Mouse (Mus musculus) embryonic facial prominence, embryonic 12.5 days (tissue): Measurements from ENCODE around the gene Bmpr2. TPM values are rescaled to one million over a fixed set of nuclear protein-coding genes. Genes with fewer than 3 reads are reported as not detected.

Experiments used
- ATAC-seq: fragments of 200-750 bp; cut with Nextera tagmentation; 2 replicates; pipeline ENCODE4 v1.8.0; 2017; ENCODE audit not compliant: insufficient number of reproducible peaks, insufficient read depth, low FRiP score, low TSS enrichment
- H3K27ac ChIP-seq: fragments of 300-500 bp; sonication (generic); 2 replicates; pipeline ENCODE4 v1.5.1; 2016; ENCODE audit warnings: mild to moderate bottlenecking
- H3K27me3 ChIP-seq: fragments of 300-500 bp; sonication (generic); 2 replicates; pipeline ENCODE4 v1.6.1; 2016; ENCODE audit warnings: mild to moderate bottlenecking, moderate library complexity
- H3K36me3 ChIP-seq: fragments of 300-500 bp; sonication (generic); 2 replicates; pipeline ENCODE4 v1.6.1; 2016; ENCODE audit warnings: mild to moderate bottlenecking
- H3K4me1 ChIP-seq: fragments of 300-500 bp; sonication (generic); 2 replicates; pipeline ENCODE4 v1.6.1; 2016
- H3K4me2 ChIP-seq: fragments of 300-500 bp; sonication (generic); replicated peaks from 2 replicates; pipeline ENCODE4 v1.6.1; 2016; ENCODE audit warnings: mild to moderate bottlenecking, moderate library complexity
- H3K4me3 ChIP-seq: fragments of 300-500 bp; sonication (generic); 2 replicates; pipeline ENCODE4 v1.5.1; 2016; ENCODE audit warnings: mild to moderate bottlenecking
- H3K9ac ChIP-seq: fragments of 300-500 bp; sonication (generic); 2 replicates; pipeline ENCODE4 v1.6.1; 2016; ENCODE audit warnings: mild to moderate bottlenecking, moderate library complexity
- H3K9me3 ChIP-seq: fragments of 300-500 bp; sonication (generic); 2 replicates; pipeline ENCODE4 v1.6.1; 2016; ENCODE audit warnings: mild to moderate bottlenecking, moderate library complexity
- WGBS: fragments of 180-500 bp; shearing (Covaris S2); methylation state at CpG from one replicate; pipeline ENCODE4 v1.1.7; 2016; 5-methylcytosine and 5-hydroxymethylcytosine counted together
- polyA plus RNA-seq: library from polyadenylated mRNA; unstranded; fragments of >200 nt; fragmentation: Nextera tagmentation; extraction: Ambion mirVana; gene quantifications from 2 replicates; pipeline ENCODE4 v1.2.1, GENCODE M21; 2016

Bmpr2 gene
- polyA plus RNA-seq, 1 experiment from 2014 or later = 10.5 TPM

DNA sequence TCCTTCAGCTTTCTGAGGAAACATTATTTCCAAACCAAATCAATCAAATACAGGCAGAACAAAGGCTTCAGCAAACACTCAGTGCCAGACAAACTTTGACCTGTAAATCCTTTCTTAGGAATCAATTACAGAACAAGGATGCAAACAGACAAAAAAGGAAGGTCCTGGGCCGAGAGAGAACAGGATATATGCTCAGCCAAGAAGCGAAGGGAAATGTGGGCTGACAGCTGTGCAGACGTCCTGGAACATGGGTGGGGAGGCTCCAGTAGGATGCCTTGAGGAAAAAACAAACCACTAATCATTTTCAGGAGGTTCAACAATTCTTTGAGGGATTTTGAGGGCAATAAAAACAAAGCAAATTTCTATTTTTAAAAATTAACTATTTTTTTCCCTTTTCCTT lies 139.4 kb downstream of the Bmpr2 start:
- 15% methylated on average over 3 of the region's 3 CpGs for WGBS
- H3K27me3 ChIP-seq = no peaks in the 10 kb centered on the region
- no peak overlapping the region for H3K4me3 ChIP-seq
- H3K27ac ChIP-seq = no peak overlapping the region
- H3K4me2 ChIP-seq = no peak overlapping the region
- H3K4me1 ChIP-seq = no peaks in the 10 kb centered on the region
- no peak for ATAC-seq
- H3K9ac ChIP-seq = no peak overlapping the region
- H3K36me3 ChIP-seq = no peaks in the 10 kb centered on the region
- H3K9me3 ChIP-seq = no peaks in the 10 kb centered on the region

DNA sequence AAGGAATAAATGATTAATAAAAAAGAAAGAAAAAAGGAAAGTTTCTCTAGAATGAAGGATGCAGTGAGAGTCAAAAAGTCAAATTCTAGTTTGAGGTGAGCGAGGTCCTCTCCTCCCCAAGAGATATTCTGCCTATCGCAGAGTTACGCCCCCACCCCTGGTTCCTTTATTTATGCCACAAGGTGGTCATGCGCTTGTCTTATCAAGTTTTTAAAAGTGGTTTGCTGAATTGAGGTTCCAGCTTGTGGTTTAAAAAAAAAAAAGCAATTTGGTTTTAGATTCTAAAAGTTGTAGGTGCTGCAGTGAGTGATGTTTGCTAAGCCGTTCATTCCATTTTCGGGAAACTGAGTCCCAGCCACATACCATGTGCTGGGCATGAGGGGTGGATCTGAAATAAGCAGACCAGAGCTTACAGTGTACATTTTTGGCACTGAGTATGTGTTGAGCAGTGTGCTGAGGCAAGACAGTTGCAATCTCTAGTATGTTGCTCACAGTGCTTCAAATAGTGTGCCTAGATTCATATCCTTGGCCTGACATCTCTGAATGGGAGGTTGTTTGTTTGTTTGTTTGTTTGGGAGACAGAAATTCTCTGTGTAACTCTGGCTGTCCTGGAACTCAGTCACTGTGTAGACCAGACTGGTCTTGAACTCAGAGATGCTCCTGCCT lies 141.6 kb downstream of the Bmpr2 start:
- Histone ChIP-seq H3K36me3 (no peaks in the 10 kb centered on the region), H3K9ac (no peak overlapping the region), H3K27ac (no peak overlapping the region), H3K4me3 (no peak overlapping the region), H3K4me2 (no peak overlapping the region), H3K27me3 (no peaks in the 10 kb centered on the region), H3K9me3 (no peaks in the 10 kb centered on the region), H3K4me1 (no peaks in the 10 kb centered on the region)
- no peak for ATAC-seq
- 95% methylated on average over 6 of the region's 6 CpGs for WGBS

DNA sequence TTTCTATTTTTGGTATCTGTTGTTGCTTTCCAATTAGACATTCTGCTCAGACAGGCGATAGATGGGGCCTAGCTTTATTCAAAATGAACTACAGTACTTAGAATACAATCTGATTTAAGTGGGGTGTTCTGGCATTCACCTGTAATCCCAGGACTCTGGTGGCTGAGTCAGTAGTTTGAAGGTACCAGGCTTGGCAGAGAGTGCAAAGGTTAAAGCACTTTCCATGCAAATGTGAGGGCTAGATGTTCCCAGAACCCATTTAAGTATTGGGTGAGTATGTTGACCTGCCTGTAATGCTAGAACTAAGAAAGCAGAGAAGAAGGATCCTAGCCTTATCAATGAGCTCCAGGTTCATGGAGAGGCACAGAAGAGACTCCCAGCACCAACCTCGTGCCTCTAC lies 142.7 kb downstream of the Bmpr2 start:
- Histone ChIP-seq H3K9me3 (no peaks in the 10 kb centered on the region), H3K27me3 (no peaks in the 10 kb centered on the region), H3K36me3 (no peaks in the 10 kb centered on the region), H3K4me1 (no peaks in the 10 kb centered on the region), H3K4me2 (no peak overlapping the region), H3K4me3 (no peak overlapping the region), H3K9ac (no peak overlapping the region), H3K27ac (no peak overlapping the region)
- ATAC-seq = no peak
- 65% methylated on average over 2 of the region's 2 CpGs for WGBS

DNA sequence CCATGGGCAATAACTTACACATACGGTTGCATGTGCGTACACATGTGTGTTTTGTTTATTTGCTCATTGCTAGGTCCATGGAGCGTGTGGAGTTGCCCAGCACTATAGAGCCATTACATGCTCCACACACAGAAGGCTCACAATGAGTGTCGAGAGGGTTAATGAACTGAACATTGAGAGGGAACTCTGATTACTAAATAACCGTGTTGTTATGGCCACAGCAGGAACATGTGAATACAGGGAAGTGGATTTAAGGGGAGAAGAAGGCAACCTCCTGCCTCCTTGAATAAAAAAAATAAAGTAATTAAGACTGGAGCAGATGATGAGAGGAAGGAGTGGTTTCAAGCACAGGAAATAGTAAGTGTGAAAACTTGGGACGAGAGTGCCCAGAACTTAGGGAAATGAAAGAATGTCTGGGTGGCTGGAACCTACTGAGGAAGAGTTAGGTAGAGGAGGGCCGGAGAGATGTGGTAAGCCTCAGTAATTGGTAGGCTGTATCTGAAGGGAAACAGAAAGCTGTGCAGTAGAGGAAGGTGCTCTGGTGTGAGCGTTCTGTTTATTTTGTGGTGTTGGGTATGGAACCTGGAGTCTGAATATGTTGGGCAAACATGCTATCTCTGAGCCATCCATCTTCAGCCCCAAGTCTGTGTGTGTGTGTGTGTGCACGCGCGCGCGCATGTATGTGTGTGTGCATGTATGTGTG lies 143.8 kb downstream of the Bmpr2 start:
- no peaks in the 10 kb centered on the region for H3K9me3 ChIP-seq
- no peaks in the 10 kb centered on the region for H3K4me1 ChIP-seq
- no peak for ATAC-seq
- WGBS = 88% methylated on average over 13 of the region's 13 CpGs
- H3K4me2 ChIP-seq = no peak overlapping the region
- H3K27me3 ChIP-seq = no peaks in the 10 kb centered on the region
- no peak overlapping the region for H3K27ac ChIP-seq
- no peak overlapping the region for H3K4me3 ChIP-seq
- no peaks in the 10 kb centered on the region for H3K36me3 ChIP-seq
- no peak overlapping the region for H3K9ac ChIP-seq

DNA sequence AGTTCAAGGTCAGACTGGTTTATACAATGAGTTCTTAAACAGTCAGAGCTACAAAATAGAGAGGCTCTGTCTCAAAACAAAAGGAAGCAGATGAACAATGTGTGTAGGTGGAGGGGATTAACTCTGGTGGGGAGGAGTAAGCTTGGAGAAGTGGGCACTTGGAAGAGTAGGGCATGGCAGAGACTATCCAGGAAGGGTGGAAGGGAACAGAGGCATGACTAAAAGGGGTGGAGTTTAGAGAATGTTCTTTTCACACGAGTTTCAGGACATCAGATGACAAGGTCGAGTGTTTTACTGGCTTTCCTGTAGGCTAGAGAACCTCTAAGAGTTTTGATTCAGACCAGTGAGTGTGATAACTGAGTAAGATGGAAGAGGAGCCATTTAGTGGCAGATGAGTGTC lies 144.5 kb downstream of the Bmpr2 start:
- WGBS = 43% methylated on average over 2 of the region's 2 CpGs
- Histone ChIP-seq H3K27ac (no peak overlapping the region), H3K9ac (no peak overlapping the region), H3K4me1 (no peaks in the 10 kb centered on the region), H3K4me3 (no peak overlapping the region), H3K4me2 (no peak overlapping the region), H3K9me3 (no peaks in the 10 kb centered on the region), H3K36me3 (no peaks in the 10 kb centered on the region), H3K27me3 (no peaks in the 10 kb centered on the region)
- no peak for ATAC-seq

- Histone ChIP-seq H3K27me3 (no peaks in the 10 kb centered on the region), H3K9me3 (no peaks in the 10 kb centered on the region), H3K4me1 (peaks cover 17% of the 10 kb centered on the region), H3K4me3 (no peak overlapping the region), H3K36me3 (no peaks in the 10 kb centered on the region), H3K9ac (no peak overlapping the region), H3K27ac (no peak overlapping the region), H3K4me2 (no peak overlapping the region)
- no peak for ATAC-seq
- WGBS = 82% methylated on average over 1 of the region's 1 CpGs
Observed at GRCm38 (mm10) chr1:59910941-59911340, 147.7 kb downstream of the Bmpr2 start.

DNA sequence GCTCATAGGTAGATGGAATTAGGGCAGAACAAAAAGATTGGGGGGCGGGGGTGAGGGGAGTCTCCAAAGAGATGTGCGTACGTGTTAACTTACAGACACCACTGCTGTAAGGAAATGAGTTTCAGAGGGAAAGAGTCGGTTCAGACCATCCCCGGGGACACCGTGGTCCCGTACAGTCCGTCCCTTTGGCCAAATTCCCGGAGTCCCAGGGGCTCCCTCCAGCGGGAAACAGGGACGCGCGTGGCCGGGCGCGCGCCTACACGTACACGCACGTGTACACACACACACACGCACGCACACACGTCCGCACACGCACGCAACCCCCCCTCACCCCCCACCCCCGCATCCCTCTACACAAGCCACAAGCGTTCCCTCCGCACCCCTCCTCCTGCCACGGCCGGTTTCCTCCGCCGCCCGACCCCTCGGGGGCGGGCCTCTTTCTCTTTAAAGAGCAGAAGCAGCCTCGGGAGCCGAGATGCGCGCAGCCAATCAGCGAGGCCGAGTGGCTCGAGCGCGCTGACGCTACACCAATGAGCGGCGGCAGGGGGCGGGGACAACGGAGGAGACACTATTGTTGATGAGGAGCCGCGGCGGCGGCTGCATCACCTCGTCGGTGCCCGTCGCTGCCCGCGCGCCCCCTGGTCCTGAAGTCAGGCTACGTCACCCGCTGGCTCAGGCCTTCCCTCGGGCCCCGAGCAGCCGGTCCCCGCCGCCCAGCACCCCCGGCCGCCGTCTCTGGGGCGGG lies 149.4 kb downstream of the Bmpr2 start, which contains the start of gene Fam117b:
Fam117b (plus strand) TSS at position 594 of the 745 bp plus-strand sequence.
- ATAC-seq = peak; percentile 94

GRCm38 (mm10) chr1:59913195-59913868 lies 150.1 kb downstream of the Bmpr2 start:
- H3K4me3 ChIP-seq = peak overlapping the region; percentile 98
- H3K9me3 ChIP-seq = no peaks in the 10 kb centered on the region
- H3K4me2 ChIP-seq = peak overlapping the region; percentile 67
- under 1% methylated on average over 95 of the region's 98 CpGs for WGBS
- peaks cover 17% of the 10 kb centered on the region for H3K4me1 ChIP-seq
- H3K9ac ChIP-seq = peak overlapping the region; percentile 93
- ATAC-seq = peak; percentile 48
- H3K27ac ChIP-seq = peak overlapping the region; percentile 96
- H3K27me3 ChIP-seq = no peaks in the 10 kb centered on the region
- no peaks in the 10 kb centered on the region for H3K36me3 ChIP-seq

More for the DNA sequence above, 149.4 kb downstream of the Bmpr2 start, which contains the start of gene Fam117b:
- Histone ChIP-seq H3K4me2 (peak within 1 kb of the TSS; percentile 67), H3K27me3 (no peaks in the 10 kb centered on the region), H3K36me3 (no peaks in the 10 kb centered on the region), H3K4me3 (peak within 1 kb of the TSS; percentile 98), H3K9ac (peak within 1 kb of the TSS; percentile 93), H3K27ac (peak within 1 kb of the TSS; percentile 96), H3K4me1 (peaks cover 17% of the 10 kb centered on the region), H3K9me3 (no peaks in the 10 kb centered on the region)
- WGBS = under 1% methylated on average over 56 of the region's 72 CpGs

GRCm38 (mm10) chr1:59913869-59914225 lies 150.6 kb downstream of the Bmpr2 start:
- Histone ChIP-seq H3K27ac (peak overlapping the region; percentile 96; the same call in 1 of the 2 replicates), H3K4me2 (peak overlapping the region; percentile 67), H3K4me1 (peaks cover 17% of the 10 kb centered on the region), H3K9me3 (no peaks in the 10 kb centered on the region), H3K4me3 (peak overlapping the region; percentile 98), H3K27me3 (no peaks in the 10 kb centered on the region), H3K36me3 (no peaks in the 10 kb centered on the region), H3K9ac (peak overlapping the region; percentile 93)
- 4% methylated on average over 12 of the region's 12 CpGs for WGBS
- no peak for ATAC-seq

DNA sequence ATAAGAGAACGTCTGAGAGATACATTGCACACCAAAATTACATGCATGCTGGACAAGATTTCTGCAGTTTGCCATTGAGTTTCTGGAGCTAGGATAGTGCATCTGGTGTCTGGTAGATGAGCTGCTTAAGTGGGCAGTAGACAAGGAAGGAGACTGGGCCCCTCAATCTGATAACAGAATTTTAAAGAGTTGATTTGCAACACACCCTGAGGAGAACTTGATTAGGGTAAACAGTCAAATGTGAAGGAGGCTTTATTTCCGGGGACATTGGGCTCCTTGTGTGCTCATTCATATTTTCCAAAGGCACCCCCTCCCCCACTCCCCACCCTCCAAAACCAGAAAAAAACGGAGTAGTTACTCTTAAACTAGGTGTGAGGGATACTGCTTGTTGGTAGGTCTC lies 151.6 kb downstream of the Bmpr2 start:
- H3K4me3 ChIP-seq = 0 out of 2 replicates have a peak overlapping the region, but pooled peaks have one; percentile 4
- no peaks in the 10 kb centered on the region for H3K9me3 ChIP-seq
- 0 out of 2 replicates have a peak overlapping the region, but pooled peaks have one; percentile 19 for H3K9ac ChIP-seq
- WGBS = 55% methylated on average over 3 of the region's 3 CpGs
- H3K4me1 ChIP-seq = peaks cover 17% of the 10 kb centered on the region
- no peak for ATAC-seq
- H3K27ac ChIP-seq = no peak overlapping the region
- peak overlapping the region; percentile 67 for H3K4me2 ChIP-seq
- no peaks in the 10 kb centered on the region for H3K27me3 ChIP-seq
- H3K36me3 ChIP-seq = no peaks in the 10 kb centered on the region

GRCm38 (mm10) chr1:59915843-59916610 lies 152.8 kb downstream of the Bmpr2 start:
- H3K4me3 ChIP-seq = no peak overlapping the region
- no peaks in the 10 kb centered on the region for H3K9me3 ChIP-seq
- H3K9ac ChIP-seq = no peak overlapping the region
- 79% methylated on average over 10 of the region's 10 CpGs for whole genome bisulfite sequencing
- H3K27ac ChIP-seq = no peak overlapping the region
- H3K4me1 ChIP-seq = peaks cover 17% of the 10 kb centered on the region
- no peaks in the 10 kb centered on the region for H3K27me3 ChIP-seq
- no peak for ATAC-seq
- H3K4me2 ChIP-seq = no peak overlapping the region
- H3K36me3 ChIP-seq = no peaks in the 10 kb centered on the region
